Mouse (Mus musculus) lung, embryonic 16.5 days (tissue): ENCODE measurements around the gene Oog1. TPM values are rescaled to one million over a fixed set of nuclear protein-coding genes. Genes with fewer than 3 reads are reported as not detected.
"Not testable (repeated sequence)": the region's sequence is repeated elsewhere in the genome, so short reads cannot be mapped to it uniquely, and the experiment has no call there.

Experiments used
- ATAC-seq: fragments of 200-750 bp; cut with Nextera tagmentation; 2 replicates; pipeline ENCODE4 v1.8.0; 2017; ENCODE audit warnings: low read depth, mild to moderate bottlenecking, moderate library complexity
- H3K27ac ChIP-seq: fragments of 300-500 bp; sonication (generic); 2 replicates; pipeline ENCODE4 v1.5.1; 2014; ENCODE audit warnings: mild to moderate bottlenecking, control low read depth, low read length
- H3K27me3 ChIP-seq: fragments of 300-500 bp; sonication (generic); 2 replicates; pipeline ENCODE4 v1.6.1; 2014; ENCODE audit warnings: low read depth, low read length, mixed read lengths; ENCODE audit not compliant: control insufficient read depth, insufficient read depth
- H3K36me3 ChIP-seq: fragments of 300-500 bp; sonication (generic); 2 replicates; pipeline ENCODE4 v1.6.1; 2014; ENCODE audit warnings: low read length; ENCODE audit not compliant: control insufficient read depth, insufficient read depth
- H3K4me1 ChIP-seq: fragments of 300-500 bp; sonication (generic); replicated peaks from 2 replicates; pipeline ENCODE4 v1.6.1; 2014; ENCODE audit warnings: low read length, mixed read lengths; ENCODE audit not compliant: control insufficient read depth, insufficient read depth
- H3K4me2 ChIP-seq: fragments of 300-500 bp; sonication (generic); 2 replicates; pipeline ENCODE4 v1.6.1; 2014; ENCODE audit warnings: low read depth, low read length, control low read depth
- H3K4me3 ChIP-seq: fragments of 300-500 bp; sonication (generic); 2 replicates; pipeline ENCODE4 v1.5.1; 2014; ENCODE audit warnings: mild to moderate bottlenecking, low read length, control low read depth
- H3K9ac ChIP-seq: fragments of 300-500 bp; sonication (generic); 2 replicates; pipeline ENCODE4 v1.6.1; 2014; ENCODE audit warnings: low read length, control low read depth
- H3K9me3 ChIP-seq: fragments of 300-500 bp; sonication (generic); 2 replicates; pipeline ENCODE4 v1.6.1; 2016; ENCODE audit warnings: low read length; ENCODE audit not compliant: control insufficient read depth
- WGBS: fragments of 180-500 bp; shearing (Covaris S2); extraction: QIAGEN DNeasy Blood & Tissue Kit; methylation state at CpG from one replicate; pipeline ENCODE4 v1.1.7; 2014; 5-methylcytosine and 5-hydroxymethylcytosine counted together
- polyA plus RNA-seq: library from polyadenylated mRNA; unstranded; fragments of >200 nt; fragmentation: Nextera tagmentation; extraction: Ambion mirVana; gene quantifications from 2 replicates; pipeline ENCODE4 v1.2.1, GENCODE M21; 2015

Oog1 gene
- polyA plus RNA-seq, result not detected in 2 replicates

DNA sequence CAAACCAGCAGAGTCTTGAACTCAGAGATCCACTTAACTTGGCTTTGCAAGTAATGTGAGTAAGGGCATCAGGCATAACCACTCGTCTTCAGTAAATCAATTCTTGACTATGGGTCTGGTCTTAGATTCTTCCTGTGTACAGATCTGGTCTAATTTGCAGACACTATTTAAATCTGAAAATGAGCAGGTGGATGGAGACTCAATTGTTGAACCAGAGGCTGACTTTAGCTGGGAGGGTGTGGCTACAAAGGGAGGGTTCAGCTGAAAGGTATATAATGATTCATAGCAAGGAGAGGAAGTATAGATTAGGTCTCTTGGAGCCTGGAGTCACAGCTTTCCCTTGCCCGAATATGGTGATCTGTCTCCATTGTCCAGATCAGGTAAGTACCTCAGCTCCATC is at the start of gene Oog1:
Oog1 (plus strand) TSS at position 301 of the 400 bp plus-strand sequence.
- not testable (repeated sequence) for H3K36me3 ChIP-seq, H3K27me3 ChIP-seq, H3K9ac ChIP-seq, H3K4me1 ChIP-seq, H3K4me2 ChIP-seq, H3K27ac ChIP-seq, H3K4me3 ChIP-seq, ATAC-seq, H3K9me3 ChIP-seq
- WGBS, result 79% methylated on average over 1 of the region's 2 CpGs

- not testable (repeated sequence) for ATAC-seq, H3K27me3 ChIP-seq, H3K4me1 ChIP-seq
Observed at GRCm38 (mm10) chr12:87601388-87601787, 1.1 kb upstream of the Oog1 start.

GRCm38 (mm10) chr12:87618569-87618968 is 16.1 kb downstream of the Oog1 start, which contains the start of gene Gm4027:
Gm4027 (plus strand) TSS chr12:87618869.
- WGBS, result 81% methylated on average over 5 of the region's 7 CpGs

More at GRCm38 (mm10) chr12:87601388-87601787, 1.1 kb upstream of the Oog1 start:
- H3K27ac ChIP-seq, H3K9me3 ChIP-seq, H3K4me2 ChIP-seq, H3K4me3 ChIP-seq, H3K36me3 ChIP-seq, H3K9ac ChIP-seq: not testable (repeated sequence)
- WGBS, result 0% methylated on average over 2 of the region's 2 CpGs

DNA sequence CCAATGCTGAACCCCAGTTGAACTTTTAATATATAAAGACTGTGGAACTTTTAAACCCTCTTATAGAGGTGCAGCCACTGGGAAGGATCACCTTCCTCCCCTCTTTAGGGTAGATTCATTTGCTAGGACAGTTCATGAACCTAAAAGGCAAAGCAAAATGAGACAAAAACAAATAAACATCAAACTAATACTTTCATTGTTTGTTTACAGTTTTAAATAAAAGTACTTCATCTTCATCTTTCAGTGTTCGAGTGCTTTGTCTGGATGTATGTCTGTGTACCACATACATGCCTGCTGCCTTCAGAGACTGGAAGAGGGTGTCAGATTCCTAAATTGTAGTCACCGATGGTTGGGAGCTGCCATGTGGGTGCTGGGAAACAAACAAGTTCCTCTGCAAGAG is 42.0 kb downstream of the Oog1 start, which contains the start of gene Gm16381:
Gm16381 (minus strand) TSS at position 101 of the 400 bp plus-strand sequence.
- H3K27me3 ChIP-seq, H3K9me3 ChIP-seq, H3K36me3 ChIP-seq, ATAC-seq, H3K4me3 ChIP-seq, H3K4me2 ChIP-seq, H3K27ac ChIP-seq, H3K9ac ChIP-seq, H3K4me1 ChIP-seq: not testable (repeated sequence)
- 64% methylated on average over 1 of the region's 2 CpGs for WGBS

More at GRCm38 (mm10) chr12:87618569-87618968, 16.1 kb downstream of the Oog1 start, which contains the start of gene Gm4027:
- not testable (repeated sequence) for H3K27me3 ChIP-seq, H3K27ac ChIP-seq, H3K9ac ChIP-seq, H3K4me2 ChIP-seq, H3K36me3 ChIP-seq, H3K4me3 ChIP-seq, H3K9me3 ChIP-seq, H3K4me1 ChIP-seq, ATAC-seq

- H3K27me3 ChIP-seq, H3K9me3 ChIP-seq, H3K9ac ChIP-seq, H3K36me3 ChIP-seq, H3K27ac ChIP-seq, H3K4me3 ChIP-seq, H3K4me1 ChIP-seq, H3K4me2 ChIP-seq, ATAC-seq: not testable (repeated sequence)
- 59% methylated on average over 2 of the region's 4 CpGs for WGBS
Observed at GRCm38 (mm10) chr12:87652916-87653703, 50.6 kb downstream of the Oog1 start.

Other genes starting within 250 kb of the Oog1 start
- gene Sptlc2, start 214.3 kb upstream of the Oog1 start, polyA plus RNA-seq, result 97.4 and 108 TPM in 2 replicates
- 283 and 303 TPM in 2 replicates for gene Slirp, start 158.8 kb upstream of the Oog1 start, polyA plus RNA-seq
- 50.1 and 52.3 TPM in 2 replicates for gene Alkbh1, start 158.7 kb upstream of the Oog1 start, polyA plus RNA-seq
- gene Snw1, start 130.4 kb upstream of the Oog1 start, polyA plus RNA-seq, result 115 and 120 TPM in 2 replicates
- not detected in 2 replicates for gene Gm5788, start 108.0 kb upstream of the Oog1 start, polyA plus RNA-seq
- gene Gm8300, start 88.4 kb upstream of the Oog1 start, polyA plus RNA-seq, result not detected in 2 replicates
- not detected in 2 replicates for gene Gm4027, start 16.2 kb downstream of the Oog1 start, polyA plus RNA-seq
- not detected in 2 replicates for gene Gm16381, start 41.9 kb downstream of the Oog1 start, polyA plus RNA-seq
- gene Gm21319, start 173.1 kb downstream of the Oog1 start, polyA plus RNA-seq, result not detected in 2 replicates
- not detected in 2 replicates for gene Gm21936, start 192.8 kb downstream of the Oog1 start, polyA plus RNA-seq
- not detected in 2 replicates for gene BB287469, start 213.9 kb downstream of the Oog1 start, polyA plus RNA-seq
- gene Gm2001, start 239.7 kb downstream of the Oog1 start, polyA plus RNA-seq, result not detected in 2 replicates